Mouse (Mus musculus) erythroid progenitor cell, adult 5-6 weeks (primary cell): ENCODE measurements around the gene Myo16. TPM values are rescaled to one million over a fixed set of nuclear protein-coding genes. Genes with fewer than 3 reads are reported as not detected.

Experiments used
- total RNA-seq, 2 experiments: library from RNA; stranded (forward) in 1 of 2; stranded (reverse) in 1 of 2; fragments of 150-400 nt in 1 of 2; fragments of 186-747, 209-891 nt in 1 of 2; gene quantifications; 2 replicates each; pipeline versions ENCODE4 v1.2.3 to v1.2.4; 2015 to 2017; ENCODE audit warnings: low replicate concordance in 2 of 2

Myo16 gene
- total RNA-seq, 2 experiments from 2014 or later, result not detected

Other genes with a start within 250 kb of the Myo16 start
- gene Lig4, start 176.2 kb upstream of the Myo16 start, total RNA-seq (2015; ENCODE audit: low replicate concordance), result 1.1 and 3.4 TPM in 2 replicates
- gene Lig4, start 176.2 kb upstream of the Myo16 start, total RNA-seq (2017; ENCODE audit: low replicate concordance), result 2.2 and 2.3 TPM in 2 replicates
- 3.4 and 4.7 TPM in 2 replicates for gene Abhd13, start 176.2 kb upstream of the Myo16 start, total RNA-seq (2015; ENCODE audit: low replicate concordance)
- gene Abhd13, start 176.2 kb upstream of the Myo16 start, total RNA-seq (2017; ENCODE audit: low replicate concordance), result 6.4 and 9.0 TPM in 2 replicates
- 2.1 and 3.2 TPM in 2 replicates for gene Tnfsf13b, start 147.4 kb upstream of the Myo16 start, total RNA-seq (2015; ENCODE audit: low replicate concordance)
- 1.5 and 3.3 TPM in 2 replicates for gene Tnfsf13b, start 147.4 kb upstream of the Myo16 start, total RNA-seq (2017; ENCODE audit: low replicate concordance)